Mouse (Mus musculus): ENCODE measurements around the gene Rbp7.
"Not testable (repeated sequence)": the region's sequence is repeated elsewhere in the genome, so short reads cannot be mapped to it uniquely, and the experiment has no call there.

Gene Rbp7

DNA sequence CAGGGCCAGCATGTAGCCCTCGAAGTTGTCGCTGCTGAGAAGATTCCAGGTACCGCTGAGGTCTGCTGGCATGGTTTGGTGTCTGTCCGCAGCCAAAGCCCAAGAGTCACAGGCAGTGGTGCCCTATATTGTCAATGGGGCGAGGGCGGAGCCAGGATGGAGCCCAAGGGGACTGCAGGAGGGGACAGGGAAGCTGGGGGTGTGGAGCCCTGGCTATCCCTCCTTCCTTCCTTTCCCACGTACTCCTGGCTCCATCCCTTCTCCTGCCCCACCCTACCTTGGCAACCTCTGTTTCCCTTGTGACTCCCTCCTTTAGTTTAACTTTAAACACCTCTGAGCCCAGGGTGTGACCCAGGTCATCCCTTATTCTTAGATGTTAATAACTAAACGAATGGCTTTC, at the start of gene Rbp7:
Gene Rbp7, minus strand, starts transcription at position 100 of the 400 bp plus-strand sequence.
- DNase-seq: peak; percentile 17 to 32

DNA sequence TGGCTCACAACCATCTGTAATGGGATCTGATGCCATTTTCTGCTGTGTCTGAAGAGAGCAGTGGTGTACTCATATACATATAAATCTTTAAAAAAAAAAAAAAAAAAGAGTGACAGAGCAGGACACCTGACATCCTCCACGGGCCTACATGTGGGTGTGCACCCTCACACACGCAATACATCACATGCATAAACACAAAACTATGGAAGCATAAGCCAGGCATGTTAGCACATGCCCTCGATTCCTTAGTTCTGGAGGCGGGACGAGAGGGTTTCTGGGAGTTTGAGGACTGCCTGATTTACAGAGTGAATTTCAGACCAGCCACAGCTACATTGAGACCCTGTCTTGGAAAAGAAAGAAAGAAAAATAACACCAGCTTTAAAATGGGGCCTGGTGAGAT, 49.6 kb upstream of the Rbp7 start:
- DNase-seq: no peak

DNA sequence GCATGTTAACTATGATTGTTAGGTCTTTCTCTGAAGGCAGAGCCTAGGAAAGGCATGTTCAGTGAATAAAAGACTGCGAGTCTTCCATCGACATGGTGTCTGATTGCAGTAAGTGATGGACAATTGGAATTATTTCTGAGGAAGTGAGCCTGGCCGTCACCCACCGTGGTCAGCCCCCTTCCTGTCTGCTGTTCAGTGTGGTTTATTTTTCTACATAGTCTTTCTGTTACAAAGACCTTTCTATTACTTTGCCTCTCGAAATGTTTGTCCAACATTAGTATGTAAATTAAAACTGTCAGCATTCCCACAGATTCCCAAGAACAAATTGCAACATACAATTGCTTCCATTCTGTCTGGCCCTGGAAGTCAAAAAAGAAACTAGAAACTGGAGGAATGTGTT, 45.0 kb upstream of the Rbp7 start:
- no peak for DNase-seq

DNA sequence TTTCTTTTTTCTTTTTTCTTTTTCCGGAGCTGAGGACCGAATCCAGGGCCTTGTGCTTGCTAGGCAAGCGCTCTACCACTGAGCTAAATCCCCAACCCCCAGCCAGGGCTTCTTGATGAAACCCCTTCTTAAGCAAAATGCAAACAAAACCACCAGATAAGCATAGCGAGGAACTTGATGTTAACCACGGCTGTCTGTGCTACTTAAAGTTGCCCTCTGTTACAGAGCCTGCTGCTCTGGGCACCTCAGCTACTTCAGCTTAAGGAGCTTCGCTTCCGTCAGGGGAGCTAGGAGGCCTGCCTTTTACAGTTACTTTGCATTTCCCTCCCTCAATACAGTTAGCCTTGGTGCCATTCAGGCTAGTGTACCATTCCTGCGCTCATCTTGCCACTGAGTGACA, 44.1 kb upstream of the Rbp7 start:
- no peak for DNase-seq

DNA sequence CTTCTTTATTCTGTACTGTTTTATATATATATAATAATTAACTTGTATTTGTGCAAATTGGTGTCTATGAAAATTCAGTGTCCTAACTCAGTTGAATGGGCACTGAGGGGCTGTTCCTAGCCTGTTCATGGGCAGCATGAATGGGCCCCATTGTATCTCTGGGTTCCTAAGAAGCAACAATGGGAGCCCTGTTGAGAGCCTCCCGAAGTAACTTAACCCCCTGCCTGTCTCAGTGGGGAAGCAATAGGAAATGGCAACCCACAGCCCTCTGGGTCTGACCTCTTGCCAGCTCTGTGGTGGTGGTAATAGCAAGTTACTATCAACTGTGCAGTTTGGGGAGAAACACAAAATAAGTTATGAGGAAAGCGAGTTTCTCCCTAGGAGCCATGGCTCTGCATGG, 41.8 kb upstream of the Rbp7 start:
- DNase-seq: no peak

DNA sequence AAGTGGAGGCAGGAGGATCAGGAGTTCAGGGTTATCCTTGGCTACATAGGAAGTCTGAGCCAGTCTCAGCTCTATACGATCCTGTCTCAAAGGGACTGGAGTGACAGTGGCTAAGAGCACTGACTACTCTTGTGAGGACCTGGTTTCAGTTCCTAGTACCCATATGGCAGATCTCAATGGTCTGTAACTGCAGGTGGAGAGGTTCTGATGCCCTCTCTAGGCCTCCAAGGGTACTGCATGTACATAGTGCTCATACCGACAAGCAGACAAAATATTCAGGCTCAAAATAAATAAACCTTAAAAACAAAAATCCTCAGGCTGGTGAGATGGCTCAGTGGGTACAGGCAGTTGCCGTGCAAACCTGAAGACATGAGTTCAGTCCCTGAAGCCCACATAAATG, 36.4 kb upstream of the Rbp7 start:
- peak in 1 of 2 experiments; percentile 6 for DNase-seq

DNA sequence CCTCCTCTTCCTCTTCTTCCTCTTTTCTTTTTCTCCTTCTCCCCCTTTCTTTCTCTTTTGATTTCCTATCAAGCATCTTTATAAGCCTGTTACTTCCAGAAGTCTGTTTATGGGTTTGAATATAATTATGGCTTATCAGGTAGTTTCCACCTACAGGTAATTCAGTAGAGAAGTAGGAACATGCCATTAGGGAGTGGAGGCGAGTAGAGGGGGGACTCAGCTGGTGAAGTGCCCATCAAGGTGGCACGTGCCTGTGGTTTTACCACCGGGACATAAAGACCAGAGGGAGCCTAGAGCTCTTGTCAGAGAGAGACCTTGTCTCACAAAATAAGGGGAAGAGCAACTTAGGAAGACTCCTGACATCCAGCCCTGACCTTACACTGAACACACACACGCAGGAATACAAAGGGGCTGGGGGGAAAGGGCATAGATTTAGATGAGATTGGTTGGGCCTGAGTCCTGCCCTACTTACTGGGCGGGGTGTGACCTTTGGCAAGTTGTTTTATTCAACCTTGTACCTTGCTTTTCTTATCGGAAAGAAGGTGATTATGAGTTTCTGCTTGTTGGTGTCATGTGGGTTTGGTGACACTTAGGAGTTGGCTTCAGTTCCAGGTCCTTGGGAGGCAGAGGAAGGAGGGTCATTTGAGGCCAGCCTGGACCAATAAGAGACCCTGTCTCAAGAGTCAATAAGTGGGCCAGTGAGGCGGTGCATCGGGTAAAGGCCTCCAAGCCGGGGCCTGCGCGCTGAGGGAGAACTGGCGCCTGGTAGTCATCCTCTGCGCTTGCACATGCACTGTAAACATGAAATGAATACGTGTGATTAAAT, 34.9 kb upstream of the Rbp7 start:
- no peak for DNase-seq

DNA sequence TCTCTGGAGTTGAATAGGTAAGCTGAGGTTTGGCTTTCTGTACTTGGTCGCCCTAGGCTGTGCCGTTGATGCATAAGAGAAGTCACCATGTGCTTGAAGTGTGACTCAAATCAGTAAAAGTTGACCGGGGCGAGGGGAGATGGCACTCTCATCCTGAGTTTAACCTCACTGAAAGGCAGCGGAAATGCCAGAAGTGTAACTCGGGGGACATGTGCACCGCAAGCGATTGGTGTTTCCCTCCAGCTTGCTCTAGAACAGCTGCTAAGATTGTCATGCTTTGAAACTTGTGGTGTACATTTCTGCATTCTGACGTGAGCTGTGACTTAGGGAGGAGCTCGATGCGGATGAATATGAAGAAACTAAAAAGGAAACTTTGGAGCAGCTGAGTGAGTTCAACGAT, 33.0 kb upstream of the Rbp7 start:
- DNase-seq: no peak

DNA sequence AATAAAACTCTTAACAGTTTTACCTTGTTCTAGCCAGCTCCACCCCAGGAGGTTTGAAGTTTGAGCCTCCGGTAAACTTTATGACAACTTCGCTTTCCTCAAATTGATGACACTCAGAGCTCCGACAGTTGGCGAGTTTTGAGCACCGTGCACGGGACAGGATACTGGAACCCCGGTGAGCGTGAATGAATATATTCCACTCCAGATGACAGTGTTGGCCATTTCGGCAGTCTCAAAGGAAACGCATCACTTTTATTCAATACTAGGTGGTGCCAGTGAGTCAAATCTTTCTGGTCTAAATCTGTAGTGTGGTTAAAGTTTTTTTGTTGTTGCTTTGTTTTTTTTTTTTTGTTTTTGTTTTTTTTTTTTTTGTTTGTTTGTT, 31.0 kb upstream of the Rbp7 start:
- peak; percentile 31 to 53 for DNase-seq

DNA sequence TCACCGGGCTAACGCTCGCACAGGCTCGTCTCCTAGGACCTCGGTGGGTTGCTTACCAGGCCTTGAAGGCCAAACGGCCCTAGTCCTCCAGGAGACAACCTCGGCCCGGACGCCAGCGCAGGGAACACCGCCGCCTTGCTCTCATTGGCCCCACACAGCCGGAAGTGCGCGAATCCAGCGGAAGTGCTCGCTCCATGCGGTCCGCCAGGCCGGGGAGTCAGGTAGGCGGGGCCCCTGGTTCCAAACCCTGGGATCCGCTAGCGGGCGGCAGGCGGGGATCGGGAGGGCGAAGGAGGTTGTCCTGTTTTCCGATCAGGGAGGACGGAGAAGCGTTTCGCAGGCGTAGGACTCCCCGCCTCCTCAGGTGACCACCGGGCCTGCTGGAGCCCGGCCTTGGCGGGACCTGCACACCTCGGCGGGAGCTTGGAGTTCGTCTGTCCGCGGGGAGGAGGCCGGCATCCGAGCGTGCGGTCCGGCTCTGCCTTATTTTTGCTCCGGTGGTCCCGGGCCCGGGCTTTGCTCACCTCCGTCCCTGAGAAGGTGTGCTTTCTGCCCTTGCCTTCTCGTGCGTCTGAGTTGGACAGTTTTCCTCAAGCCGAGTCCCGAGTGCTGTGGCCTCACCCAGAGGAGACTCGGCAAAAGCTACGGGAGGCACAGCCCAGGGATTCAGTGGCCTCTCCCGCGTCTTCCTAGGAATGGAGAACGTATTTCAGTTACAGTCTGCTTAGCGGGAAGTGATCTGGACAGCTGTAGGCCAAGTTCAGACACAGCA, 30.5 kb upstream of the Rbp7 start, which contains the start of the genes Nmnat1 and Lzic:
Gene Nmnat1, minus strand, starts transcription at position 150 of the 772 bp plus-strand sequence.
Gene Lzic, plus strand, starts transcription at position 177 of the 772 bp plus-strand sequence.
- DNase-seq: peak; percentile 95 to 97

DNA sequence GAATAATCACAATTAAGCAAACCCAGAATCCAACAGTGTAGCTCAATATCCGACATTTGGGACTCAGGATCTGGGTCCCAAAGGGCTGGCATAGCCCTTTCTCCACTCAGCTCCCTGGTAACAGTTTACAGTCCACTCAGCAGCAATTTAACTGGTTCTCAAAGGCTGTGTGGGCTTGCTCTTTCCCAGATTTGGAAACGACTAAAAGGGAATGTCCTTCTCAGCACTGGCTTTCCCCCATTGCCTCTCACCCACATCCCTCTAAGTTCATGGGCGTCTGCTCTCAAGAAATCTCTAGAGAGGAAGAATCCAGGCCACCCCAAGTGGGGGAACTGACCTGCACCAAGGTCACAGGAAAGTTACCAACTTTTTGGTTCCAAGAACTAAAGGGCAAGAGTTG, 29.8 kb upstream of the Rbp7 start:
- DNase-seq: peak in 1 of 2 experiments; percentile 14

DNA sequence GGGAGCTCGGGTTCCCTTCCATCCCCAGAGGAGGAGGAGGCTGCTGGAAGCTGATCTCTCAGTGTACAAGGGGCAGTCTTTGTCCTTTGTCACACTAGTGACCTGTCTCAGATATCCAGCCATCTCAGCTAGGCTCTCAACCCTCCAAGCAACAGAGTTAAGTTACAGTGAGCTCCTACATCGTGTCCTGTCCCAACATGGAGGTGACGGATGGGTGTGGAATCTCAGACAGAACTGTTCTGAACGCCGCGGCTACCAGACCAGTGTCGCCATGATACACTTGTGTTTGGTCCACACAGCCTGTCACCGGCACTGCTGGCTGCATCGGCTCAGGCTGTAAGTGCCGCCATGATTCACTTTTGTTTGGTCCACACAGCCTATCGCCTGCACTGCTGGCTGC, 22.3 kb upstream of the Rbp7 start, which contains the start of gene Tmem274:
Gene Tmem274, plus strand, starts transcription at position 301 of the 400 bp plus-strand sequence.
- DNase-seq: no peak

DNA sequence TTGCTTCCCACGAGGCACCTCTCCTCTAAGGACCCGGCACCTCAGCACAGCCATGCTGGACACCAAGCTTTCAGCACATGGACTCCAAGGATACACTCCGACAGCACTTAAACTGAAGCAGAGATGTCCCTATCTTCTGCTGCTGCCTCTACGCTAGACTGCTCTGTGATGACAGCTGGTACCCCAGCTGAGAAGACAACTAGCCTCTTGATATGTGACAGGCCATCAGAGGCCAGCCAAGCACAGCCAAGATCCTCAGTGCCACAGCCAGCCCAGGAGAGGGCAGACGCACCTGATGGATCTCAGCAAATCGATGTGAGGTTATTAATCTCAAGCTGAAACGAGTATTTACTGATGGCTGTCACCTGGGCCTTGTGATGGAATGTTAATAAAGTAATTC, 20.3 kb upstream of the Rbp7 start:
- DNase-seq: no peak

DNA sequence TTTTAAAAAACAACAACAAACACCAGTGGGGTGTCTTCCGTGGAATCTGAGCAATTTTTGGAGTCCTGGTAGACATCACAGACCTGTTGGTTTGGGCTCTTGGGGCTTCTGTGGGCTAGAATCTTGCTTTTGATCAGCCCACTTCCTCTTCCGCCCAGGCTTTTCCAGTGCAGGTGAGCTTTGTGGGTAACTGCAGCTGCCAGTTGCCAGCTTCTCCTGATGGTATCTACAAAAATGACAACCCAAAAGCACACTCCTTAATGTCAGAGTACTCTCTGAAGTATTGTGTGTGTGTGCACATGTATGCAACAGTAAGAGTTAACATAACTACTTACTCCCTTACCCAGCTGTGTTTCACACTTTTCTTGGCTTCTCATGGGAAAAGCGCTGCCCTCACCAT, 14.8 kb upstream of the Rbp7 start:
- no peak for DNase-seq

DNA sequence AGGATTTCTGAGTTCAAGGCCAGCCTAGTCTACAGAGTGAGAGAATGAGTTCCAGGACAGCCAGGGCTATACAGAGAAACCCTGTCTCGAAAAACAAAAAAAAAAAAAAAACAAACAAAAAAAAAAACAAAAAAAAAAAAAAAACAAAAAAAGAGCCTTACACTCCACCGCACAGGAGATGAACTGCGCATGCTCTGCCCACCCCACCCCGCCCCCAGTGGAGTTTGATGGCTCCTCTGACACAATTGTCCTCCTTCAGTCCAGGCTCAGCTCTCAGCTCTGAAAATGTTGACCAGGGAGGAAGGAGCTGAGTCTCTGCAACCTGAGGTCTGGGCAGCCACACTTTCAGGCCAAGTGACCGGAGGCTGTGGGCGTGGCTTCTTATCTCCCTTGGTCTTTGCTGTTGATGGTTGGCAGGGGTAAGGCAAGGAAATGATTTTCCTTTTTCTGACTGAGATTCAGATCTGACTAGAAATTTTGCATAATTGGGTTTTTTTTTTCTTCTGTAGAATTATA, 8.7 kb upstream of the Rbp7 start:
- peak; percentile 20 to 31 for DNase-seq

DNA sequence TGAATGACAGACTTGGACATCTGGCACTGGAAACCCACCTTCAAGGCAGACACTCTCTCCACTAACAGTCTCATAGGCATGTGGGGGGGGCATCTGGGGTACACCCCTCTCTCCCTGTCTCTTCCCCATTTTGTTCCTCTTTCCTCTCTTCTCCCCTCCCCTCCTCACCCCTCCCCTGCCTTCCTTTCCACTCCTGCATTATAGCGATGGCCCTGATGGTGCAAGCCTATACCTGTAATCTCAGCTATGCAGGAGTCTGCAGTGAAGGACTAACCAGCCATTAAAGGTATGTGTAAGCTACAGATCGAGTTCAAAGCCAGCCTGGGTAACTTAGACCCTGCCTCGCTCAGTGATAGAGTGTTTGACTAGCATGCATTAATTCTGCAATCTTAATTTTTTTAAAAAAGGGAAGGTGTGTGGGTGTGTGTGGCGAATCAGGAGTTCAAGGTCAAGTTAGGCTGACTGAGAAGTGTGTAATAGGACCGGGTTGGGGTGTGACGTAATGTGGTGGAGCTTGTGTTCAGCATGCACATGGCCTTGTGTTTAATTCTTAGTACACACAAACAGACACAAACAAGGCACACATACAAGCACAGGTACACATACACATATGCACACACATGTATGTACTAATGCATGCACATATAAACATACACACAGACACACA, 7.7 kb upstream of the Rbp7 start:
- DNase-seq: no peak

DNA sequence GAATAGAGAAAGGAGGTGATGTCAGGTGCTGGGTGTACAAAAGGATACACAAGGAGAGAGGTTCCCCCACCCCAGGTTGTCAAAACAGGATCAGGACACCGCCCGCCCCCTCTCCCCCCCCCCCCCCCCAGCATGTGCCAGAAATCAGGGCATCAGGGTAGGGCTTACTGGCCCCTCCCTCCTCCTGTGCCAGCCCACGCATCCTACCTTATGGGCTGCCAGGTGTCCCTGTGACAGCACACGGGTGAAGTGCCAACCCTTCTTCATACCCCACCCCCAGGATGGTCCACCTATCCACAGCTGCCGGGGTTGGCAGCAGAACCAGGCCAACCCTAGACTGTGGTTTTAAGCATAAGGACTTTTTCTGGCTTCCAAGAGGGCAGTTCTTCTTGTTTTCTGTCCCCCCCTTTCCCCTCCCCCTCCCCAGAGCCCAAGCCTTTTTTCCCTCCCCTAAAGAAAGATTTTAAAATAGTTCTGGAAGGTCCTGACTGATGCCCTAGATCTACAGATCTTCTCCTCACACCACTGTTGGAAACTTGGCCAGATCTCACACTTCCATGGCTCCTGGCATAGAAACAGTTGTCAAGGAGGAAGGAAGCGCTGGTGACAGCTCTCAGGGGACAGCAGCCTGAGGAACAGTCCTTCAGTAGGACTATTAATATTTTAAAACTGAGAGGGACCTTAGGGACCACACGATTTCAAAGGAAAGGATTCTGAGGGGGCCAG, 7.0 kb upstream of the Rbp7 start:
- DNase-seq: peak; percentile 42 to 45

DNA sequence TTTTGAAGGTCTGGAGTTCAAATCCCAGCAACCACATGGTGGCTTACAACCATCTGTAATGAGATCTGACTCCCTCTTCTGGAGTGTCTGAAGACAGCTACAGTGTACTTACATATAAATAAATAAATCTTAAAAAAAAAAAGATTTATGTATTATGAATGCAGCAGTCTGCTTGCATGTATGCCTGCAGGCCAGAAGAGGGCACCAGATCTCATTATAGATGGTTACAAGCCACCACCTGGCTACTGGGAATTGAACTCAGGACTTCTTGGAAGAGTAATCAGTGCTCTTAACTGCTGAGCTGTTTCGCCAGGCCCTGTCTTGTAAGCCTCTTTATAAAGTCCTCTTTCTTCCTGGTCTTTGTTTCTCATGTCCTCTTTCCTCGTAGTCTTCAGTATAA, 5.7 kb upstream of the Rbp7 start:
- DNase-seq: not testable (repeated sequence)

DNA sequence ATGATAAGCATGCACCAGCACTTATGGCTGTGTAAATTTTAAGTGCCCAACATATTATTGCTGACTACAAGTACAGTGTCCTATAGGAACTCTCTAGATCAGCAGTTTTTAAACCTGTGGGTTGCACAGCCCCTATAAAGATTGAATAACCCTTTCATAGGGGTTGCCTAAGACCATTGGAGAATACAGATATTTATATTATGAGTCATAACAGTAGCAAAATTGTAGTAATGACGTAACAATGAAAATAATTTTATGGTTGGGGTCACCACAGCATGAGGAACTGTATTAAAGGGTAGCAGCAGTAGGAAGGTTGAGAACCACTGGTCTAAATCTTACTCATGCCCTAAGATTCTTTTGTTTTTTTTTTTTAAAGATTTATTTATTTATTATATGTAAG, 4.6 kb upstream of the Rbp7 start:
- DNase-seq: no peak

DNA sequence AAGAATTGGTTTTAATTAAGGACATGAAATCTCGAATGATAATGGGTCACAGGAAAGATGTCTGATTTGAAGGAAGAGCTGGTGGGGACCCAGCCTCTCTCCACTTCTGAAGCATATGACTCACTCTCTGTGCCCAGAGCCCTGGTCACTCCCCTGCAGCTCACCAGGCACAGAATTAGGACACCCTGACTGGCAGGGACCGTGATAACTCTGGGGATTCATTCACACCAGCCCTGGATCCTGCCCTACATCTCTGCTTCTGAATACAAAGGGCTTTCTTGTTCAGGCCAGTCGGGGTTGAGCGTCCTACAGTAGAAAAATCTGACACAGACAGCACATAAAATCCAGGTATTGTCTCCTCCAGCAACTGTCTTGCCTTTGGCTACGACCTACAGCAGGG, 3.7 kb upstream of the Rbp7 start:
- no peak for DNase-seq

DNA sequence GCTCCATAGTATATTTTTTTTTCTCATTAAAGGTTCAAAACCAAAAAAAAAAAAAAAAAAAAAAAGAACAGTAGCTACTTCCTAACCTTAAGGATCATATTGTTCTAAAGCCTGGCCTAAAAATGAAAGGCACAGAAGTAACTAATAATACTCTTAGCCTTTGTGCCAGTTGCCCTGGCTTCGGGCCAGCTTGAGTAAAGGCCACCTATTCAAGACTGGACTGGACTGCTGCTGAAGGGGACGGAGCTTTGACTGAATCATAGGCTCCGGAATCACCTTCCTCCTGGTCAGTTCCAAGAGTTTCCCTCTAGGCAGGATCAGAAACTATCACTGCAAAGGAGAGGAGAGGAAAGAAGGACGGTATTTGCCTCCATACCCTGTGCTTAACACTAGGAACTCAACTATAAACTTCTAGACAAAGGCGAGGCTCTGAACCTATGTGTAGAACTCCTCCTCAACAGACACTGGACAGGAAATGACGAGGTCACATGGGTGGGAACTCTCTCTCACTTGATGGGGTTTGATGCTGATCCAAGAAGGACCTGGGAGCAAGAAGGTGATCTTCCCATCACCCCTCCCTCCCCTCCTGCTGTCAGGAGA, 3.2 kb upstream of the Rbp7 start:
- peak; percentile 84 to 88 for DNase-seq

DNA sequence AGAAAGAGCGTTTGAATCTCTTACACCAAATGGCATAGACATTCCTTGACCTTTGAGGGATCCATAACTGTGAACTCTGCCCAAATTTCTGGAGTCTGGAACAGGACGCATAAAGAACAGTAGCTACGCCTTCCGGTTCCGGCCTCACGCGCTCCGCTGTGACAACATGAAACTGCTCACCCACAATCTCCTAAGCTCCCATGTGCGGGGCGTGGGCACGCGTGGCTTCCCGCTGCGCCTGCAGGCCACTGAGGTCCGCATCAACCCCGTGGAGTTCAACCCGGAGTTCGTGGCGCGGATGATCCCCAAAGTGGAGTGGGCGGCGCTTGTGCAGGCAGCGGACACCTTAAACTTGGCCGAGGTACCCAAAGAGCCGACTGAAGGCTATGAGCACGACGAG, 2.4 kb upstream of the Rbp7 start:
- DNase-seq: not testable (repeated sequence)
